Mouse (Mus musculus): ENCODE measurements around the gene Hoxd3. TPM values are rescaled to one million over a fixed set of nuclear protein-coding genes. Genes with fewer than 3 reads are reported as not detected.

Hoxd3 gene
- polyA plus RNA-seq, 1 experiment, result 0.09 TPM

DNA sequence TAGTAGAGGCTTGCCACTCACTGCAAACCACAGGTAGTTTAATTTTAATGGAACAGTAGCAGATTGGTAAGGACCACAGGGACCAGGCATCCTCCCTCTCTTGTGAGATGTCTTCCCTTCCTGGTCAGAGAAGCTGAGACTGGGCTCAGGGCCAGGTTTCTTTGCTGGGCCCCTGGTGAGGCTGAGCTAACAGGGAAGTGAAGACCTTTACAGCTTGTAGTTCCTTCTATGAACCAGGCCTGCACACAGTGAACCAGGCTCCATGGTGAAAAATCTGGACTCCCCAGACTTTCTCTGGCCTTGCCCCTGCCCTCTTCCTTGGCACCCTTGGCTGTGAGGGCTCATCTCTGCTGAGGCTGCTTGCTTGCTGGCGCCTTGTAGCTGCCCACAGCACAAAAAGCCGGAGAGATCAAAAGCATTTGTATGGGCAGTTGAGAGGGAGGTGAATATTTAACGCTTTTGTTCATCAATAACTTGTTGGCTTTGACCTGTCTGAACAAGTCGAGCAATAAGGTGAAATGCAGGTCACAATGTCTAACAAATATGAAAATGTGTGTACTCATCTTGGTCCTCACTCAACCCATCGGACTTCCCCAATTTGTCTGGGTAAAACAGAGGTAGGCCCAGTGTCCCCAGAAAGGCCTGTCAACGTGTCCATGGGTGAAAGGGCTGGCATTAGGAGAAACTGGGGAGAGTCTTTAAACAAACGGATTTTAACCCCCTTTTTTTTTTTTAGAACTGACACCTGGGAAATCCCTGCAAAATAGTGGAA, 12.7 kb downstream of the Hoxd3 start:
- TF ChIP-seq POLR2A (IDR thresholded peaks at IDR 0.05; ENCODE audit: borderline replicate concordance, extremely low read depth, low read depth, low read length) (no peak), CTCF (IDR thresholded peaks at IDR 0.05; ENCODE audit: insufficient read depth, low read length) (no peak)
- 44% methylated on average over 7 of the region's 7 CpGs for WGBS
- no peak for DNase-seq
- H3K4me1 ChIP-seq (ENCODE audit: control insufficient read depth, insufficient read depth, low read length), result no peaks in the 10 kb centered on the region
- H3K4me3 ChIP-seq (replicated peaks; ENCODE audit: extremely low read depth, low read depth, low read length), result no peak overlapping the region

GRCm38 (mm10) chr2:74725171-74725570, 13.4 kb downstream of the Hoxd3 start:
- no peak for DNase-seq
- no peaks in the 10 kb centered on the region for H3K4me1 ChIP-seq (ENCODE audit: control insufficient read depth, insufficient read depth, low read length)
- TF ChIP-seq CTCF (IDR thresholded peaks at IDR 0.05; ENCODE audit: insufficient read depth, low read length) (no peak), POLR2A (IDR thresholded peaks at IDR 0.05; ENCODE audit: borderline replicate concordance, extremely low read depth, low read depth, low read length) (no peak)
- no peak overlapping the region for H3K4me3 ChIP-seq (replicated peaks; ENCODE audit: extremely low read depth, low read depth, low read length)
- WGBS, result 18% methylated on average over 17 of the region's 17 CpGs

DNA sequence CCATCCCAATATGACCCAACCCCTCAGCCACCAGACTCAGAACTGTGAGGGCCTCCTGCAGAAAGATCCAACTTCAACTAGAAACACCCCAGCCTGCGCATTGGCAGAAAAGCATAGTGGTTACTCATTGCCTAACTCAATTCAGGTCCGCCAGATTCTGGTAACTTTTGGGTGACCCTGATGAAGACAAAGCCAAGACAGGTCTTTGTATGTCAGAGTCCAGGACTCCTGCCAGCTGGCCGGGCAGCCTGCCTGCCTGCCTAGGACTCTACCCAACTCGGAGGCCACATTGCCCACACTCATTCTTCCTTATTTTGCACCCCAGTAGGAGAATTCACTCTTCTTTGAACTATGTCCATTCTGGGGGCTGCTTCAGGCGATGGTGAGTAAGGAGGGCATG, 14.8 kb downstream of the Hoxd3 start, which contains the start of gene Gm28230:
Gene Gm28230, plus strand, starts transcription at position 178 of the 400 bp plus-strand sequence.
- TF ChIP-seq POLR2A (IDR thresholded peaks at IDR 0.05; ENCODE audit: borderline replicate concordance, extremely low read depth, low read depth, low read length) (no peak), CTCF (IDR thresholded peaks at IDR 0.05; ENCODE audit: insufficient read depth, low read length) (no peak)
- 21% methylated on average over 5 of the region's 5 CpGs for WGBS
- Histone ChIP-seq H3K4me3 (replicated peaks; ENCODE audit: extremely low read depth, low read depth, low read length) (no peak within 1 kb of the TSS), H3K4me1 (ENCODE audit: control insufficient read depth, insufficient read depth, low read length) (no peaks in the 10 kb centered on the region)
- no peak for DNase-seq

- 4% methylated on average over 42 of the region's 43 CpGs for WGBS
- no peak for TF ChIP-seq POLR2A (IDR thresholded peaks at IDR 0.05; ENCODE audit: borderline replicate concordance, extremely low read depth, low read depth, low read length)
- no peak for TF ChIP-seq CTCF (IDR thresholded peaks at IDR 0.05; ENCODE audit: insufficient read depth, low read length)
- no peaks in the 10 kb centered on the region for H3K4me1 ChIP-seq (ENCODE audit: control insufficient read depth, insufficient read depth, low read length)
- no peak for DNase-seq
- H3K4me3 ChIP-seq (replicated peaks; ENCODE audit: extremely low read depth, low read depth, low read length), result no peak overlapping the region
Observed at GRCm38 (mm10) chr2:74726973-74727639, 15.4 kb downstream of the Hoxd3 start.

GRCm38 (mm10) chr2:74727640-74728302, 16.0 kb downstream of the Hoxd3 start:
- TF ChIP-seq CTCF (IDR thresholded peaks at IDR 0.05; ENCODE audit: insufficient read depth, low read length) (no peak), POLR2A (IDR thresholded peaks at IDR 0.05; ENCODE audit: borderline replicate concordance, extremely low read depth, low read depth, low read length) (no peak)
- DNase-seq, result no peak
- 8% methylated on average over 25 of the region's 25 CpGs for WGBS
- H3K4me1 ChIP-seq (ENCODE audit: control insufficient read depth, insufficient read depth, low read length), result no peaks in the 10 kb centered on the region
- no peak overlapping the region for H3K4me3 ChIP-seq (replicated peaks; ENCODE audit: extremely low read depth, low read depth, low read length)

DNA sequence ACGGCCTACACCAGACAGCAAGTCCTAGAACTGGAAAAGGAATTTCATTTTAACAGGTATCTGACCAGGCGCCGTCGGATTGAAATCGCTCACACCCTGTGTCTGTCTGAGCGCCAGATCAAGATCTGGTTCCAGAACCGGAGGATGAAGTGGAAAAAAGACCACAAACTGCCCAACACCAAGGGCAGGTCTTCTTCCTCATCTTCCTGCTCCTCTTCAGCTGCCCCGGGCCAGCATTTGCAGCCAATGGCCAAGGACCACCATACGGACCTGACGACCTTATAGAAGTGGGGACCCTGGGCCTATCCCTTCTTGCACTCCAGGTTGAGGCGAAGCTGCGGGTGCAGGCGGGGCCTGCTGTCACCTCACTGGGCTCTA, 16.6 kb downstream of the Hoxd3 start:
- TF ChIP-seq POLR2A (IDR thresholded peaks at IDR 0.05; ENCODE audit: borderline replicate concordance, extremely low read depth, low read depth, low read length) (no peak), CTCF (IDR thresholded peaks at IDR 0.05; ENCODE audit: insufficient read depth, low read length) (no peak)
- 25% methylated on average over 13 of the region's 13 CpGs for WGBS
- no peak for DNase-seq
- Histone ChIP-seq H3K4me1 (ENCODE audit: control insufficient read depth, insufficient read depth, low read length) (no peaks in the 10 kb centered on the region), H3K4me3 (replicated peaks; ENCODE audit: extremely low read depth, low read depth, low read length) (no peak overlapping the region)

- TF ChIP-seq CTCF (IDR thresholded peaks at IDR 0.05; ENCODE audit: insufficient read depth, low read length), result no peak
- TF ChIP-seq POLR2A (IDR thresholded peaks at IDR 0.05; ENCODE audit: borderline replicate concordance, extremely low read depth, low read depth, low read length), result no peak
- Histone ChIP-seq H3K4me3 (replicated peaks; ENCODE audit: extremely low read depth, low read depth, low read length) (no peak overlapping the region), H3K4me1 (ENCODE audit: control insufficient read depth, insufficient read depth, low read length) (no peaks in the 10 kb centered on the region)
- WGBS, result 24% methylated on average over 8 of the region's 8 CpGs
- DNase-seq, result no peak
Observed at GRCm38 (mm10) chr2:74730331-74730730, 18.6 kb downstream of the Hoxd3 start.

- TF ChIP-seq POLR2A (IDR thresholded peaks at IDR 0.05; ENCODE audit: borderline replicate concordance, extremely low read depth, low read depth, low read length), result no peak
- no peak for TF ChIP-seq CTCF (IDR thresholded peaks at IDR 0.05; ENCODE audit: insufficient read depth, low read length)
- Histone ChIP-seq H3K4me1 (ENCODE audit: control insufficient read depth, insufficient read depth, low read length) (no peaks in the 10 kb centered on the region), H3K4me3 (replicated peaks; ENCODE audit: extremely low read depth, low read depth, low read length) (no peak overlapping the region)
- no peak for DNase-seq
Observed at GRCm38 (mm10) chr2:74731055-74731454, 19.3 kb downstream of the Hoxd3 start.

- Histone ChIP-seq H3K4me1 (ENCODE audit: control insufficient read depth, insufficient read depth, low read length) (no peaks in the 10 kb centered on the region), H3K4me3 (replicated peaks; ENCODE audit: extremely low read depth, low read depth, low read length) (no peak overlapping the region)
- DNase-seq, result no peak
- TF ChIP-seq CTCF (IDR thresholded peaks at IDR 0.05; ENCODE audit: insufficient read depth, low read length), result no peak
- TF ChIP-seq POLR2A (IDR thresholded peaks at IDR 0.05; ENCODE audit: borderline replicate concordance, extremely low read depth, low read depth, low read length), result no peak
- WGBS, result 20% methylated on average over 9 of the region's 9 CpGs
Observed at GRCm38 (mm10) chr2:74731799-74732512, 20.2 kb downstream of the Hoxd3 start.

All from lung, adult 2 months (tissue).